Mouse (Mus musculus) kidney, postnatal 0 days (tissue): Measurements from ENCODE around the gene Cd82. TPM values are rescaled to one million over a fixed set of nuclear protein-coding genes. Genes with fewer than 3 reads are reported as not detected.

Experiments
- ATAC-seq: fragments of 200-750 bp; cut with Nextera tagmentation; replicated peaks from 2 replicates; pipeline ENCODE4 v1.8.0; 2017; ENCODE audit warnings: low read depth, moderate number of reproducible peaks, moderate TSS enrichment, moderate library complexity; ENCODE audit not compliant: low FRiP score
- DNase-seq: peaks from one replicate; pipeline ENCODE4 v3.0.0-alpha.2; 2016; ENCODE audit warnings: low spot score
- H3K27ac ChIP-seq: fragments of 300-500 bp; sonication (generic); 2 replicates; pipeline ENCODE4 v1.5.1; 2014; ENCODE audit warnings: mild to moderate bottlenecking
- H3K27me3 ChIP-seq: fragments of 300-500 bp; sonication (generic); 2 replicates; pipeline ENCODE4 v1.6.1; 2014; ENCODE audit warnings: low read length, mixed read lengths; ENCODE audit not compliant: insufficient read depth
- H3K36me3 ChIP-seq: fragments of 300-500 bp; sonication (generic); 2 replicates; pipeline ENCODE4 v1.6.1; 2014; ENCODE audit warnings: low read length, mixed read lengths; ENCODE audit not compliant: insufficient read depth
- H3K4me1 ChIP-seq: fragments of 300-500 bp; sonication (generic); replicated peaks from 2 replicates; pipeline ENCODE4 v1.6.1; 2014; ENCODE audit warnings: antibody characterized with exemption, low read length, mixed read lengths; ENCODE audit not compliant: insufficient read depth
- H3K4me2 ChIP-seq: fragments of 300-500 bp; sonication (generic); 2 replicates; pipeline ENCODE4 v1.6.1; 2014; ENCODE audit warnings: mild to moderate bottlenecking, low read length, moderate library complexity, mixed read lengths
- H3K4me3 ChIP-seq: fragments of 300-500 bp; sonication (generic); replicated peaks from 2 replicates; pipeline ENCODE4 v1.5.1; 2014; ENCODE audit warnings: low read depth, low read length
- H3K9ac ChIP-seq: fragments of 300-500 bp; sonication (generic); 2 replicates; pipeline ENCODE4 v1.6.1; 2014; ENCODE audit warnings: low read depth, low read length
- H3K9me3 ChIP-seq: fragments of 300-500 bp; sonication (generic); replicated peaks from 2 replicates; pipeline ENCODE4 v1.6.1; 2016; ENCODE audit warnings: low read length, inconsistent platforms, mixed read lengths
- CTCF ChIP-seq: IDR thresholded peaks from 2 replicates; pipeline ENCODE4 v1.5.1; 2016; ENCODE audit warnings: antibody characterized with exemption, low read depth, mild to moderate bottlenecking, moderate library complexity
- WGBS: fragments of 180-500 bp; shearing (Covaris S2); extraction: QIAGEN DNeasy Blood & Tissue Kit; methylation state at CpG from one replicate; pipeline ENCODE4 v1.1.7; 2014; 5-methylcytosine and 5-hydroxymethylcytosine counted together
- polyA plus RNA-seq: library from polyadenylated mRNA; unstranded; fragments of >200 nt; fragmentation: Nextera tagmentation; extraction: Ambion mirVana; gene quantifications from 2 replicates; pipeline ENCODE4 v1.2.1, GENCODE M21; 2015

The Cd82 gene
- polyA plus RNA-seq, 1 experiment from 2014 or later, result 85.1 TPM

DNA sequence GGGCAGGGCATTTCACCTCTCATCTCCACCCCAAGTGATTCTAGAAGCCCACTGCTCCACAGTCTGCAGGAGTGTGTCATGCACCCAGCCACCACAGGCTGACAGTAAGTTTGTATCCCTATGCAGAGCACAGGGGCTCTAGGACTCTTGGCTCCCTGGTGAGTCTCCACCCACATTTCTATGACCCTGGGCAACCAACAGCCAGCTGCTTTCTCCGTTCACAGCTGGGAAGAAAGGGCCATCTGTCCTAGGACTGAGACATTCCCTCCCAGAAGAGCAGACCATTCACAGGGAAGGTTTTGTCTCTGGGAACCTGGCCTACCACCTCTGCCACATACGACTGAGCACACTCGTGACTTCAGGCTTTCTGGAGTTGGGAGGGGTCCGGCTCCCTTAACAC, 37.1 kb downstream of the Cd82 start:
- Histone ChIP-seq H3K4me1 (no peaks in the 10 kb centered on the region), H3K27ac (no peak overlapping the region), H3K4me3 (no peak overlapping the region), H3K9me3 (no peaks in the 10 kb centered on the region), H3K27me3 (no peaks in the 10 kb centered on the region), H3K36me3 (no peaks in the 10 kb centered on the region), H3K9ac (no peak overlapping the region), H3K4me2 (no peak overlapping the region)
- no peak for ATAC-seq
- no peak for TF ChIP-seq CTCF
- WGBS, result 45% methylated on average over 4 of the region's 4 CpGs
- DNase-seq, result no peak

DNA sequence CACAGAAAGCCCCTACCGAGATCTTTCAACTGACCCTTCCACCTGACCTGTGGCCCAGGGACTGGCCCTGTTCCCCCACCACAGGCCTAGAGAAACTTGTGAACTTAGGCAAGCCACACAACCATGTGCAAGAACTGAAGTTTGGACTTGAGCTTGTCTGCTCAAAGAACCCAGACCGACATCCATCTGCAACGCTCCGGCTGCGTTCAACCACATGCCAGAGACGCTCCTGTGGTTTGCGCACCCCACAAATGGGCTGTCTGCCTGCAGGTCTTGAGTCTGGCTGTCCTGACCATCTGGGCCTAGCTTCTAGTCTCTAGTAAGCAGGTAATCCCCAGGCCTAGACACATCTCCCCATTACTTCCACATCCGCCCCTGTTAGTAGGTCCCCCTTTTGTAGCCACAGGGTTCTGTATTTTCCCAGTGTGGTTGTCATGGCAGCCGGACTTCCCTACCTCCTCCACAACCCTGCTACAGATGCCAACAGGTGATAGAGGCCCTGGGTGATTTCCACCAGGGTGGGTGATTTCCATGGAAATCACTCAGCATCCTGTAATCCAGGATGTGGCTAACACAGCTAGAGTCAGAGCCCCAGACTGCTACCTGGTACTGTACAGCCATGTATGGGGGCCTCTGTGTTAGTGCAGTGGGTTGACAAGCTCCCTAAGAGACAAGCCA, 38.5 kb downstream of the Cd82 start:
- Histone ChIP-seq H3K4me1 (no peaks in the 10 kb centered on the region), H3K27ac (no peak overlapping the region), H3K36me3 (no peaks in the 10 kb centered on the region), H3K9ac (no peak overlapping the region), H3K4me3 (no peak overlapping the region), H3K4me2 (no peak overlapping the region), H3K27me3 (no peaks in the 10 kb centered on the region), H3K9me3 (no peaks in the 10 kb centered on the region)
- no peak for ATAC-seq
- no peak for TF ChIP-seq CTCF
- 88% methylated on average over 9 of the region's 9 CpGs for WGBS
- DNase-seq, result no peak

DNA sequence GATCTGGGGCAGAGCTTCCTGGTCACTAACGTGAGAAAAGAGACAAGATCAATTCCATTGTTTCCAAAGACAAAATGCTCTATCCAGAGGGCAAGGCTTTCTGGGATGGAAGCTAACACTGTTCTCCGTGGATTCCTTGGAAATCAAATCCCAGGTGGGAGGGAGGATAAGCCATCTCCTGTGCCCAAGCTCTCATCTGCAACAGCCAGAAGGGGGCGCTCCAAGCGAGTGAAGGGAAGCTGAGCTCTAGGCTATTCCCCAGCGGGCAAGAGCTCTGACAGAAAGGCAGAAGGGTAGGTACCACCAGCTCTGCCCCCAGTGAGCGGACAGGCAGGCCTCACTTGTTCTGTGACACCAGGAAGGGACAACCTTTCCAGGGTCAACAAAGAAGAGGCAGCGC, 41.6 kb downstream of the Cd82 start:
- 27% methylated on average over 7 of the region's 7 CpGs for WGBS
- ATAC-seq, result no peak; the same call in 1 of the 2 replicates

DNA sequence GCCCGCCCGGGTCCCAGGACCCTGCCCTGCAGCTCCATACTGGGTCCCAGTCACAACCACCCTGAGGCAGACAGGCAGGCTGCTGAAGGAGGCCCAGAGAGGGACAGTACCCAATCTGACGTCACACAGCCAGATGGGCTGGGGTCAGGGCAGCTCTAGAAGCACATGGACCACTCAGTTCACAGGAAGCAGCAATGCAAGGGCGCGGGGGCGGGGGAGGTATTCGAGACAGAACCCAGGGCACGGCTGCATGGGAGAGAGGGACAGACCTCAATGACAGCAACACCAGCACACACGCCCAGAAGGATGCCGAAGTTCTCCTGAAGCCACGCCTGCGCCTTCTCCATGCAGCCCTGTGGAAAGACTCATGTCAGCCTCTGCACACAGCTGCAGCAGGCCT, 43.0 kb downstream of the Cd82 start:
- DNase-seq, result no peak
- no peak overlapping the region for H3K27ac ChIP-seq
- H3K36me3 ChIP-seq, result no peaks in the 10 kb centered on the region
- H3K9me3 ChIP-seq, result no peaks in the 10 kb centered on the region
- H3K9ac ChIP-seq, result no peak overlapping the region
- H3K4me3 ChIP-seq, result no peak overlapping the region
- TF ChIP-seq CTCF, result no peak
- no peak overlapping the region for H3K4me2 ChIP-seq
- ATAC-seq, result 0 out of 2 replicates have a peak, but pooled peaks have one; percentile 5
- WGBS, result 75% methylated on average over 12 of the region's 12 CpGs
- no peaks in the 10 kb centered on the region for H3K4me1 ChIP-seq
- H3K27me3 ChIP-seq, result no peaks in the 10 kb centered on the region

More for the DNA sequence above, 41.6 kb downstream of the Cd82 start:
- Histone ChIP-seq H3K4me1 (no peaks in the 10 kb centered on the region), H3K27ac (no peak overlapping the region), H3K9ac (no peak overlapping the region), H3K36me3 (no peaks in the 10 kb centered on the region), H3K9me3 (no peaks in the 10 kb centered on the region), H3K4me2 (no peak overlapping the region), H3K27me3 (no peaks in the 10 kb centered on the region), H3K4me3 (no peak overlapping the region)
- DNase-seq, result peak; percentile 88
- peak; percentile 91 for TF ChIP-seq CTCF

- no peaks in the 10 kb centered on the region for H3K27me3 ChIP-seq
- no peaks in the 10 kb centered on the region for H3K36me3 ChIP-seq
- no peak overlapping the region for H3K27ac ChIP-seq
- DNase-seq (peak; percentile 86), ATAC-seq (peak; percentile 31; the same call in 1 of the 2 replicates)
- no peak overlapping the region for H3K9ac ChIP-seq
- no peaks in the 10 kb centered on the region for H3K9me3 ChIP-seq
- WGBS, result 12% methylated on average over 7 of the region's 8 CpGs
- peak; percentile 95 for TF ChIP-seq CTCF
- H3K4me3 ChIP-seq, result no peak overlapping the region
- H3K4me1 ChIP-seq, result no peaks in the 10 kb centered on the region
- H3K4me2 ChIP-seq, result no peak overlapping the region
These were observed 44.5 kb downstream of the Cd82 start for GRCm38 (mm10) chr2:93418396-93418795.

GRCm38 (mm10) chr2:93416874-93417709, 45.8 kb downstream of the Cd82 start:
- WGBS, result 73% methylated on average over 12 of the region's 12 CpGs
- no peak overlapping the region for H3K9ac ChIP-seq
- H3K4me1 ChIP-seq, result no peaks in the 10 kb centered on the region
- H3K36me3 ChIP-seq, result no peaks in the 10 kb centered on the region
- H3K4me3 ChIP-seq, result no peak overlapping the region
- no peak for TF ChIP-seq CTCF
- H3K9me3 ChIP-seq, result no peaks in the 10 kb centered on the region
- DNase-seq (no peak), ATAC-seq (no peak)
- H3K27ac ChIP-seq, result no peak overlapping the region
- no peak overlapping the region for H3K4me2 ChIP-seq
- no peaks in the 10 kb centered on the region for H3K27me3 ChIP-seq
